Mouse (Mus musculus): ENCODE results near the gene Psmg1.
A peak's percentile ranks its signal among the peaks of the same experiment; 100 is the strongest.

Psmg1 gene

DNA sequence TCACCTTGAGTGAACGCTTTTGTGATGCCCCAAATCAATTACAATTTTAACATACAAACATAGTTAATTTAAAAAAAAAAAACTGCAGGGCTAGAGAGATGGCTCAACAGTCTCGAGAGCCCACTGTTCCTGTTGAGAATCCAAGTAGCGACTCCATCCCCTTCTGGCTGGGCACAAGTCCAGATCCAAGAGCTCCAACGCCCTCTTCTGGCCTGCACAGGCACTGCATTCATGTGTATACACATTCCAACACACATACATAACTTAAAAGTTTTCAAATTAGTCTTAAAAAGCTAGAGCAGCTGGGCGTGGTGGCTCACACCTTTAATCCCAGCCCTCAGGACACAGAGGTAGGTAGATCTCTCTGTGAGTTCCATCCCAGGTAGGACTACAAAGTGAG is 34.1 kb downstream of the Psmg1 start:
- peak; percentile 48 for DNase-seq

DNA sequence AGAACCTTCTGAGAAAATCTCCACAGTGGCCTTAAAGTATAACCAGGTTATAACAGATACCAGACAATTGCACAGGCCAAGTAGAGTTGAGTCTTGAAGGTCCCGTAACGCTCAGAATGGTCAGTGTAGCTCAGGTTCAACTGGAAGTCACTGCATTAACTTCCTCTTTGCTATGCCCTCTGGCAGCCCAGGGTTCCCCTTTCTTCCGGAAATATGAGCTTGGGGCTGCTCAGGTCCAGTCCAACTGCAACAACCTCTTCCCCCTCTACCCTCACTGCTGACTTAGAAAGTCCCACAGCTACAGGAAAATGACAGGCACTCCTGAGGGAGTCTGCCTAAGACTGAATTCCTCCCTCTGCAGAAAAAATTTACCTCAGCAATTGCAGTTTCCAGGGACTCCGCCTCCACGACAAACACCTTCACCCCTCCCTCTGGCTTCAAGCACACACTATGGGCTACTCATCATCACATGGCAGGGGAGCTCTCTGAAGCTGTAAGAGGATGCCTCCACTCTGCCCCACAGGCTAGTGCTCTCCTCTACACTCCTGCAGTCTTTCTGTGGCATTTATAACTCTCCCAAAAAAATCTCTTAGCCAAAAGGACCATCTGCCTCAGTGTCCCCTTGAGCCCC is 34.9 kb downstream of the Psmg1 start:
- no peak for DNase-seq

DNA sequence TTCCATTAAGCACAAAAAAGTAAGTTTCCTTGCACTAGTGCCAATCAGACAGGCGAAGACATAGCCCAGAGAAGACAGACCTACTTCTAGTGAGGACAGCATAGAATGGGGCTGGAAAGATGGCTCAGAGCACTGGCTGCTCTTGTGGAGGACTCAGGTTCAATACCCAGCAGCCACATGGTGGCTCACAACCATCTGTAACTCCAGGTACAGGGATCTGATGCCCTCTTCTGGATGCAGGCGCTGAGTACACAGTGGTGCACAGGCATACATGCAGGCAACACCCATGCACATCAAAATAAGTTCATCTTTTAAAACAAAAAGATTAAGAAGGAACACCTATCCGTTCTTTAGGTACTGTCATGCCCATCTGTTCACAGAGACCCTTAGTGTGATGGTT is 36.4 kb downstream of the Psmg1 start:
- no peak for DNase-seq

DNA sequence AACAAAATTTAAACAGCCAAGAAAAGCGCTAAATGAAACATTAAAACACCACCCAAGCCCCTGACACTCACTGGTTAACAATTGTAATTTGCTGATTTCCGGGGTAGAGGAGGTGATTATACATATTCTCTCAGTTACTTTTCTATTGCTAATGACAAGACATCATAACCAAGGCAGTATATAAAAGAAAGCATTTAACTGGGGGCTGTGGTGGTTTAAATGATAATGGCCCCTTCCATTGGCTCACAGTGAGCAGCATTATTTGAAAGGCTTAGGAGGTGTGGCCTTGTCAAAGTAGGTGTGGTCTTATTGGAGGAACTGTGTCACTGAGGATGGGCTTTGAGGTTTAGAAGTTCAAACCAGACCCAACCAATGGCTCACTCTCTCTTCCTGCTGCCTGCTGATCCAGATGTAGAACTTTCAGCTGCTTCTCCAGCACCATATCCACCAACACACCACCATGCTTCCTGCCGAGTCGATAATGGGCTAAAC is 37.6 kb downstream of the Psmg1 start:
- no peak for DNase-seq

DNA sequence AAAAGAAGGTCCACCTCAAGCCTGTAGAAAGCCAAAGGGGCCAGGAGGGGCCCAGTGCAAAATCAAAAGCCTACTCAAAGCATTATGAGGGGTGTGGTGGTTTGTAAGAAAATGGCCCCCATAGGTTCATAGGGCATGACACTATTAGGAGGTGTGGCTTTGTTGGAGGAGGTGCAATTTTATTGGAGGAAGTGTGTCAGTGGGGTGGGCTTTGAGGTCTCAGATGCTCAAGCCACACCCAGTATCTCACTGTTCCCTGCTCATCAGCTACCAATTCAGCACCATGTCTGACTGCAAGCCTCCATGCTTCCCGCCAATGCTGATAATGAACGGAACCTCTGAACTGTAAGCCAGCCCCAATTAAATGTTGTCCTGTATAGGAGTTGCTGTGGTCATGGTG is 39.3 kb downstream of the Psmg1 start:
- DNase-seq: no peak

DNA sequence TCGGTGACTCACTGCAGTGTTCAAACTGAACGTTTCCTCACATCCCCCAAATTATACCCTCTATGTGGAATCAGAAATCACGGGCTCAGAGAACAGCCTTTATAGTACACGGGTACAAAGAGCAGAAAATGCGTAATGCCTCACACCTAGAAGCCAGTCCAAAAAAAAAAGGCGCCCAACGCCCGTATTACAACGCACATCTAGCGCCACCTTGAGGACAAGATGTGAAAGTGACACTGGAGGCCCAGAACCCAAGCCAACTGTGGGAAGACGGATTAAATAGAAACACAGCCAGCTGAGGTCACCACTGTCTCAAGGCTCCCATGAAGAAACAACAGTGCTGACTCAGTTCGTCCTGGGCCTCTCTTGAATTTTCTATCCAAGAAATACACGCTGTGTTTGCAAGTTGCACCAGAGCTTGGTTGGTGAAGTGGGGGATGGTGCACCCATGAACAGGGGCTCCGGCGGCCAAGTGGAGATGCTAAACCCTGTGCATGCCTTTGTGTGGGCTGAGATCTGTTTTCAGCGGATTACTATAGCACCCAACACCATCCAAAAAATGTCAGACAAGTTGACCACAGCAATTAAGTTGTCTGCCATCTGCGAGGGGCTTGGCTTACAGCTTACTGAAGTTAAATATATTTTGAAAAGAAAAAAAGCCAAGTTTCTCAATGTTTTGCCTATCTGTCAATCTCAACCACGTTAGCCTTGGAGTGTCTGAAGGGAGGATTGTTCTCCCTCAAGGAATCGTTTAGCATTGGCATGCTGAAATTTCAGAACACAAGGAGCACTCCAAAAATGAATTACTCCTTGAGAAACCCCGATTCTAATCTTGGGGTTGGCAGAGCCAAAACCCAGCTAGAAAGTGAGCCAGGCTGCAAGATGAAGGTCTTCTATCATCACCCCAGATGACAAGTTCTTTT is 45.1 kb downstream of the Psmg1 start:
- peak; percentile 83 for DNase-seq

DNA sequence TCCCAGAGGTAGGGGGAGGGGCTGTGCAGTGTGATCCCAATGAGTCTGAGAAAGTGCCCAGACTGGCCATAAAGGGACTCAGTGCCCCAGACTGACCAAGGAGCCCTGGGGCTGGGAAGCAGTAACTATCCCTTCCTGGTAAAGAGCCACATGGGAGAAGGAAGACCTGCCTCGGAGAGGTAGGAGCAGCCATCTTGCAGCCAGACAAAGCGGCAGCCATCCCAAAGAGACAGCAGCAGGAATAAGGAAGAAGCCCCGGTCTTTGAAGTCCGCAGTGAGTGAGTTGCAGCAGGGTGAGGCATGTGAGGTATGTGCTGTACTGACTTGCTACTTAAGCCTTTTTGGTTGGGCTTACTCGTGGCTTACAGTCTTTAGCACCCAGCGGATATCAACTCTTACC is 47.6 kb downstream of the Psmg1 start:
- DNase-seq: no peak

DNA sequence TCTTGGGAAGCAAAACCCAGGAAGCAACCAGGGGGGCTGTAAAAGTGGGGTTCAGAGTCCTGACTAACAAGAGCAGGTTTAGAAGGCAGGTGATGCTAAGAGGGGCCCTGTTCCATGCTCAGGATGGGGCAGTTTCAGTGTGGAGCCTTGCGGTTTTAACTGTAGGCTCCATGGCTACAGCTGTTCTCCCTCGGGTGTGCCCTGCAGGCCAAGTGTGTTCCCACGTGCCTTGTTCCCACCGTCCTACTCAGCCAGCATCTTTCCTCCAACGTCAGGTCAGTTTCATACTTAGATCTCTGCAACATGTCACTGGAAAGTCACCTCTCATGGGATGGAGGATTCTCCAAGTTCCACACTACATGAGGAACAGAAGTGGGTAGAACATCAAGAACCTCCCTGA is 49.2 kb downstream of the Psmg1 start:
- DNase-seq: no peak

DNA sequence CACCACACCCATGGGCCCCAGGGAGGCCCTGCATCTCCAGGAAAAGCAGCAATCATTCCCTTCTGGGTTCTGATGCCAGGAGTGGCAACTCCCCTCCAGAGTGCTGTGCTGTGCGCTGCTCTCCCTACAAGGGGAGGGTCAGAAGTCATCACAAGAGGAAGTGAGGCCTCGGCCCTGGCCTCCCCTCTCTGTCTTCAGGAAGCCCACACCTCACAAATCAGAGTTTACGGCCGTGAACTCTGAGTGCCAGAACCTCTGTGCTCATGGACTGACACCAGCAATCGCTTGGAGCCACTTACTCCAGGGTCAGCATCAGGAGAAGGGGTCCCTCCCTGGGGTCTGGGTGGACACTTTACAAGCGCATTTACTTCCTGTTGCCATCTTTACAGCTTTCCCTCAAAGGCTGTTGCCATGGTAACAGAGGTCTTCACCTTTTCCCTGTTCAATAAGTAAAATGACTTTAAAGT is 55.2 kb downstream of the Psmg1 start:
- no peak for DNase-seq

DNA sequence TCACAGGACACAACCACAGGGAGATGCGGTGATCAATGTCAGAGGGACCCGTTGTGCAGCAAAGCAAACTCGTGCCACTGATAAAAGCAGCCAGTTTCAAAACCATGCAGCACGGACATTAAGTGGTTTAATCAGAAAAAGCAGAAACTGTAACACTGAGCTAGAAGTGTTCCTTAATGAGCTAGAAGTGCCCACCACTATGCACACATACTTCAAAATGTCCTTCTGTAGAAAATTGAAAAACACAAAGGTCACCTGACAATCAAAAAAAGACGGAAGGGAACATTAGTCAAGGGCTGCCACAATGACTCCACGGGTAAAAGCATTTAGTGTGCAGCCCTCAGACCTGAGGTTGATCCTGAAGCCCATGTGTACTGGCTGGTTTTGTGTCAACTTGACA is 57.9 kb downstream of the Psmg1 start:
- no peak for DNase-seq

DNA sequence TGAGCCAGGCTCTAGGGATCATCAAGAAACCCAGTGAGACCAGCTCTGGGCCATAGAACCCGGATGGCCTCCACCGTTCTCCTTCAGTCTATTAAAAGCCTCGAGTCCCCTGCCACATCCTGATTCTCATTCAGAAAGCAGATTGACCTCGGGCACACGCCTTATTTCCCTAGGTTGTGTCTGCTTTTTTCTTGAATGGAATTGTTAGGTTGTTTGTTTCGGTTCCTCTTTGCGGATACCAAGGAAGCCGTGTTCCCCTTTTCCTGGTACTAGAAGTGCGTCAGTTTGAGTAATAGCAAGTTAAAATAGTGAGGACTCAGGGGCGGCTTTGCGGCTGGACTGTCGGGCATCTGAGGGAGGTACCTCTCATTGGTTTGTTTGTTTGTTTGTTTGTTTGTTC is 59.3 kb downstream of the Psmg1 start:
- no peak for DNase-seq

Data from thymus, postnatal 14 days (tissue).